ENCODE assay signal across 11 mouse cellular contexts in genomic region chr5:131829248-131829647, GRCm38 (mm10).
A peak's percentile ranks its signal among the peaks of the same experiment; 100 is the strongest.
DNase-seq lines count a peak whose midpoint lies in the region; ATAC-seq lines count a peak whose summit lies in the region.
"Had no signal": no experiment of that assay in that cellular context is flagged by ENCODE, and none has a peak within 500 bp of the region (broad histone marks: within the 10 kb centered on the region; RNA-seq: fewer than 3 reads in every experiment).

No protein-coding gene starts in this region.

- peak; percentile 22 for DNase-seq in kidney, postnatal 10 days
- DNase-seq in kidney, postnatal 14 days: no peak
- DNase-seq in adrenal gland, postnatal 36 days: peak; percentile 69 to 79
- peak; percentile 18 to 39 for DNase-seq in heart, postnatal 14 days
- peak; percentile 15 to 16 for DNase-seq in natural killer cell, adult 2 months (ENCODE audit: low spot score in 2 of 2)
- DNase-seq in spleen, adult 12 weeks (ENCODE audit: low spot score): no peak
- no peak for DNase-seq in right cerebral cortex, postnatal 25 days

- 65% methylated on average over 3 of the region's 3 CpGs for WGBS in neural tube, embryonic 15.5 days

- no peak for ATAC-seq in neural tube, embryonic 15.5 days (ENCODE audit: low FRiP score)
- ATAC-seq: hindbrain, embryonic 16.5 days had no signal

- H3K4me2 ChIP-seq in neural tube, embryonic 15.5 days: no peak overlapping the region
- H3K4me2 ChIP-seq: embryonic facial prominence, embryonic 15.5 days; midbrain, embryonic 12.5 days had no signal

- H3K4me3 ChIP-seq in neural tube, embryonic 15.5 days (replicated peaks): no peak overlapping the region
- H3K4me3 ChIP-seq: embryonic facial prominence, embryonic 15.5 days; midbrain, embryonic 12.5 days had no signal

- intact Hi-C loops in heart, postnatal 14 days (cut with DNase I): no loop called here

- no peak overlapping the region for H3K27ac ChIP-seq in neural tube, embryonic 15.5 days (replicated peaks)
- H3K27ac ChIP-seq: embryonic facial prominence, embryonic 15.5 days; midbrain, embryonic 12.5 days had no signal

- H3K27me3 ChIP-seq in neural tube, embryonic 15.5 days (replicated peaks): no peaks in the 10 kb centered on the region
- H3K27me3 ChIP-seq: embryonic facial prominence, embryonic 15.5 days; midbrain, embryonic 12.5 days had no signal

- H3K9ac ChIP-seq in neural tube, embryonic 15.5 days (replicated peaks): no peak overlapping the region
- H3K9ac ChIP-seq: embryonic facial prominence, embryonic 15.5 days; midbrain, embryonic 12.5 days had no signal

- H3K36me3 ChIP-seq in neural tube, embryonic 15.5 days: no peaks in the 10 kb centered on the region
- H3K36me3 ChIP-seq: embryonic facial prominence, embryonic 15.5 days; midbrain, embryonic 12.5 days had no signal

- no peaks in the 10 kb centered on the region for H3K9me3 ChIP-seq in neural tube, embryonic 15.5 days (replicated peaks)
- H3K9me3 ChIP-seq: embryonic facial prominence, embryonic 15.5 days; midbrain, embryonic 12.5 days had no signal

- peaks cover 32% of the 10 kb centered on the region for H3K4me1 ChIP-seq in neural tube, embryonic 15.5 days

Comparison
In these comparisons a context has a peak if more than half of its experiments do, and no peak if none do; other contexts are left out.
1. DNase-seq: peak in kidney, postnatal 10 days (single experiment), adrenal gland, postnatal 36 days (2 of 2), heart, postnatal 14 days (2 of 2) and natural killer cell, adult 2 months (2 of 2); none in kidney, postnatal 14 days (single experiment), spleen, adult 12 weeks (single experiment) and right cerebral cortex, postnatal 25 days (single experiment).